In the genomic region with DNA sequence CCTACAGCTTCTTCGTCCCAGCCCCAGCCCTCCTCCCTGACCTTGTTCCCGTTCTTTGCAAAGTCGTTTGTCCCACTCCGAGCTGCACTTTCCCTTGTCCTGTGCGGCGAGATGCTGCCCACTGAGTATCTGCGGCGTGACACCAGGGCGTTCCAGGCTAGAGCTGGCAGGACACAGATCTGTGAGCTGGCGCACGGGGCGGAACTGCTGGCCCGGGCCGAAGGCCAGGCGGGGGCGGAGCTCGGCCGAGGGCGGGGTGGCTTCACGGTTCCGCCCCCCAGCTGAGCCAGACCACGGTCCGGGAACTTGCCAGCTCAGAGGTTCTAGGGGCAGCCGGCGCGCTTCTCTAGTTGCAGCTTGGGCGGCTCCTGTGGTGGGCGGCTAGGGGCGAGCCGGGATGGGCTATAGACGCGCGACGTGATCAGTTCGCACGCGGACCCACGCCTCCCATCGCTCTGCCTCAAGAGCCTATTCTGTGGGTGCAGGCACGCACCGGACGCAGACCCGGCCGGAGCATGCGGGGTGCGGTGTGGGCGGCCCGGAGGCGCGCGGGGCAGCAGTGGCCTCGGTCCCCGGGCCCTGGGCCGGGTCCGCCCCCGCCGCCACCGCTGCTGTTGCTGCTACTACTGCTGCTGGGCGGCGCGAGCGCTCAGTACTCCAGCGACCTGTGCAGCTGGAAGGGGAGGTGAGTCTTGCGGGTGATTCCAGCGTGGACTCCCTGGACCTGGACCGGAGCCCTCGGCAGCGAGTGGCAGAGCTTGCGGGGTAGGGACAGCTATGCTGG, we compare ENCODE assay signal across 8 mouse cellular contexts. TPM values are rescaled to one million over a fixed set of nuclear protein-coding genes. Genes with fewer than 3 reads are reported as not detected.
DNase-seq lines count a peak whose midpoint lies in the region; ATAC-seq lines count a peak whose summit lies in the region.

No protein-coding gene starts in this region.

- H3K4me1 ChIP-seq in hindbrain, embryonic 14.5 days (replicated peaks; ENCODE audit: control insufficient read depth, insufficient read depth, low read length) = peaks cover 4% of the 10 kb centered on the region; the same call in 1 of the 2 replicates

- H3K27ac ChIP-seq in hindbrain, embryonic 14.5 days = peak overlapping the region; percentile 65; the same call in 1 of the 2 replicates

- peaks cover 43% of the 10 kb centered on the region for H3K27me3 ChIP-seq in hindbrain, embryonic 14.5 days (ENCODE audit: control insufficient read depth, insufficient read depth, low read length)

- H3K36me3 ChIP-seq in hindbrain, embryonic 14.5 days (replicated peaks; ENCODE audit: control insufficient read depth, insufficient read depth) = no peaks in the 10 kb centered on the region

- DNase-seq in T-cell, adult 2 months (ENCODE audit: low spot score) = peak; percentile 44
- peak; percentile 67 to 75 for DNase-seq in cerebellum, postnatal 36 days
- DNase-seq in frontal cortex, postnatal 36 days (ENCODE audit: low spot score in 2 of 2) = peak; percentile 77 to 82
- DNase-seq in hindbrain, embryonic 14.5 days (ENCODE audit: low spot score) = peak; percentile 80
- DNase-seq in left cerebral cortex, adult 11 months (ENCODE audit: low spot score) = peak; percentile 73
- peak; percentile 94 for DNase-seq in lung, postnatal 36 days
- DNase-seq in retina, embryonic 14.5 days (ENCODE audit: low spot score) = peak; percentile 74
- DNase-seq in urinary bladder, postnatal 10 days (ENCODE audit: low spot score) = peak; percentile 66

- H3K4me2 ChIP-seq in hindbrain, embryonic 14.5 days (replicated peaks) = peak overlapping the region; percentile 98

- H3K9ac ChIP-seq in hindbrain, embryonic 14.5 days = peak overlapping the region; percentile 68

- no peaks in the 10 kb centered on the region for H3K9me3 ChIP-seq in hindbrain, embryonic 14.5 days (ENCODE audit: control insufficient read depth, low read length)

- WGBS in hindbrain, embryonic 14.5 days = 2% methylated on average over 59 of the region's 69 CpGs

- ATAC-seq in hindbrain, embryonic 14.5 days (ENCODE audit: low FRiP score) = peak; percentile 86

- H3K4me3 ChIP-seq in hindbrain, embryonic 14.5 days (replicated peaks; ENCODE audit: low read length) = peak overlapping the region; percentile 86

RNA-seq across cellular contexts. Expression of gene Metrnl, which starts 1.0 kb away (rescaled TPM):
- polyA plus RNA-seq in hindbrain, embryonic 14.5 days (2014; fragmentation: Nextera tagmentation; extraction: Ambion mirVana) = 18.9 and 23.9 TPM in 2 replicates

RNA-seq across cellular contexts. Expression of gene B3gntl1, which starts 29.4 kb away (rescaled TPM):
- 5.8 and 6.4 TPM in 2 replicates for polyA plus RNA-seq in hindbrain, embryonic 14.5 days (2014; fragmentation: Nextera tagmentation; extraction: Ambion mirVana)

Comparison
In these comparisons a context has a peak if more than half of its experiments do, and no peak if none do; other contexts are left out.
1. Peak in every context shown above with its lines: DNase-seq, ATAC-seq, H3K4me3 ChIP-seq and H3K27ac ChIP-seq.
2. DNase-seq: peak in every context shown above with its lines; median percentile 94 in lung, postnatal 36 days; 80 in hindbrain, embryonic 14.5 days; 80 in frontal cortex, postnatal 36 days; 74 in retina, embryonic 14.5 days; 73 in left cerebral cortex, adult 11 months; 71 in cerebellum, postnatal 36 days; 66 in urinary bladder, postnatal 10 days; 44 in T-cell, adult 2 months.